Mouse (Mus musculus) gonadal fat pad, adult 2 months (tissue): ENCODE results near the gene Spry1. TPM values are rescaled to one million over a fixed set of nuclear protein-coding genes. Genes with fewer than 3 reads are reported as not detected.

Experiments
- DNase-seq: peaks from one replicate; pipeline ENCODE4 v3.0.0-alpha.2; 2012; ENCODE audit warnings: low read depth
- polyA plus RNA-seq: library from polyadenylated mRNA; depleted of rRNA; stranded (reverse); fragments of >200 nt; gene quantifications from 2 replicates; pipeline ENCODE4 v1.2.3, GENCODE M21; 2012; rRNA removed

The Spry1 gene
- polyA plus RNA-seq, 1 experiment: 59.4 TPM

- DNase-seq: no peak
Measured at GRCm38 (mm10) chr3:37672266-37673040, 32.7 kb downstream of the Spry1 start.

GRCm38 (mm10) chr3:37673513-37674261, 33.9 kb downstream of the Spry1 start:
- no peak for DNase-seq

- DNase-seq: no peak
Measured at GRCm38 (mm10) chr3:37675056-37675525, 35.3 kb downstream of the Spry1 start.

- DNase-seq: no peak
Measured at GRCm38 (mm10) chr3:37676291-37676690, 36.5 kb downstream of the Spry1 start.

GRCm38 (mm10) chr3:37686219-37686618, 46.5 kb downstream of the Spry1 start:
- no peak for DNase-seq

- no peak for DNase-seq
Measured at GRCm38 (mm10) chr3:37686751-37687150, 47.0 kb downstream of the Spry1 start.

GRCm38 (mm10) chr3:37687158-37687980, 47.6 kb downstream of the Spry1 start:
- DNase-seq: peak; percentile 47

GRCm38 (mm10) chr3:37692945-37693344, 53.2 kb downstream of the Spry1 start:
- DNase-seq: no peak

GRCm38 (mm10) chr3:37693552-37693951, 53.8 kb downstream of the Spry1 start:
- DNase-seq: no peak

Other genes starting within 250 kb of the Spry1 start
- 2.9 and 3.9 TPM in 2 replicates for gene Spata5, start 220.1 kb upstream of the Spry1 start, polyA plus RNA-seq
- 18.1 and 18.7 TPM in 2 replicates for gene Nudt6, start 219.7 kb upstream of the Spry1 start, polyA plus RNA-seq
- gene Gm5148, start 84.5 kb downstream of the Spry1 start, polyA plus RNA-seq: 16.5 and 17.2 TPM in 2 replicates